Mouse (Mus musculus) hindbrain, postnatal 0 days (tissue): ENCODE results near the gene Zfp790. TPM values are rescaled to one million over a fixed set of nuclear protein-coding genes. Genes with fewer than 3 reads are reported as not detected.
A peak's percentile ranks its signal among the peaks of the same experiment; 100 is the strongest.
"Not testable (repeated sequence)": the region's sequence is repeated elsewhere in the genome, so short reads cannot be mapped to it uniquely, and the experiment has no call there.

Experiments used
- ATAC-seq: fragments of 200-750 bp; cut with Nextera tagmentation; 2 replicates; pipeline ENCODE4 v1.8.0; 2017; ENCODE audit warnings: mild to moderate bottlenecking, moderate TSS enrichment, moderate library complexity
- DNase-seq: peaks from one replicate; pipeline ENCODE4 v3.0.0-alpha.2; 2015; ENCODE audit warnings: low spot score
- H3K27ac ChIP-seq: fragments of 300-500 bp; sonication (generic); 2 replicates; pipeline ENCODE4 v1.5.1; 2014; ENCODE audit warnings: mild to moderate bottlenecking
- H3K27me3 ChIP-seq: fragments of 300-500 bp; sonication (generic); 2 replicates; pipeline ENCODE4 v1.6.1; 2014; ENCODE audit warnings: low read length, mixed read lengths; ENCODE audit not compliant: insufficient read depth
- H3K36me3 ChIP-seq: fragments of 300-500 bp; sonication (generic); 2 replicates; pipeline ENCODE4 v1.6.1; 2014; ENCODE audit warnings: low read length, mixed read lengths; ENCODE audit not compliant: insufficient read depth
- H3K4me1 ChIP-seq: fragments of 300-500 bp; sonication (generic); 2 replicates; pipeline ENCODE4 v1.6.1; 2014; ENCODE audit warnings: antibody characterized with exemption, low read length, mixed read lengths; ENCODE audit not compliant: insufficient read depth
- H3K4me2 ChIP-seq: fragments of 300-500 bp; sonication (generic); 2 replicates; pipeline ENCODE4 v1.6.1; 2014; ENCODE audit warnings: low read depth, mild to moderate bottlenecking, low read length, moderate library complexity, mixed read lengths
- H3K4me3 ChIP-seq: fragments of 300-500 bp; sonication (generic); 2 replicates; pipeline ENCODE4 v1.5.1; 2014; ENCODE audit warnings: low read length
- H3K9ac ChIP-seq: fragments of 300-500 bp; sonication (generic); replicated peaks from 2 replicates; pipeline ENCODE4 v1.6.1; 2014; ENCODE audit warnings: mild to moderate bottlenecking, low read length, moderate library complexity, mixed read lengths
- H3K9me3 ChIP-seq: fragments of 300-500 bp; sonication (generic); 2 replicates; pipeline ENCODE4 v1.6.1; 2016; ENCODE audit warnings: low read length, mixed read lengths
- CTCF ChIP-seq: IDR thresholded peaks from 2 replicates; pipeline ENCODE4 v1.5.1; 2016; ENCODE audit warnings: antibody characterized with exemption, control low read depth, low read depth
- WGBS: fragments of 180-500 bp; shearing (Covaris S2); extraction: QIAGEN DNeasy Blood & Tissue Kit; methylation state at CpG from one replicate; pipeline ENCODE4 v1.1.7; 2014; 5-methylcytosine and 5-hydroxymethylcytosine counted together
- microRNA counts: library from miRNA; unstranded; fragments of <30 nt; microRNA quantifications from one replicate; lab custom pipeline; 2015
- microRNA-seq, 2 experiments: library from miRNA; unstranded; fragments of <30 nt; microRNA quantifications; one replicate each; pipeline ENCODE4; 2016
- polyA plus RNA-seq: library from polyadenylated mRNA; unstranded; fragments of >200 nt; fragmentation: Nextera tagmentation; extraction: Ambion mirVana; gene quantifications from 2 replicates; pipeline ENCODE4 v1.2.1, GENCODE M21; 2015
- total RNA-seq: library from RNA; depleted of rRNA; stranded (reverse); fragments of >200 nt; gene quantifications from 2 replicates; pipeline ENCODE4 v1.2.3, GENCODE M21; 2014; rRNA removed

Gene Zfp790
- total and polyA plus RNA-seq, 2 experiments from 2014 or later: 6.4 to 8.8 TPM

GRCm38 (mm10) chr7:29859532-29860517 is 43.9 kb downstream of the Zfp790 start, which contains the start of gene Zfp420:
Zfp420 (plus strand) TSS chr7:29859979.
- H3K4me1 ChIP-seq: peaks cover 8% of the 10 kb centered on the region
- H3K27me3 ChIP-seq: no peaks in the 10 kb centered on the region
- peak within 1 kb of the TSS; percentile 59 for H3K9ac ChIP-seq
- H3K27ac ChIP-seq: no peak within 1 kb of the TSS; the same call in 1 of the 2 replicates
- WGBS: 5% methylated on average over 32 of the region's 32 CpGs
- H3K9me3 ChIP-seq: no peaks in the 10 kb centered on the region
- H3K4me2 ChIP-seq: peak within 1 kb of the TSS; percentile 69
- no peaks in the 10 kb centered on the region for H3K36me3 ChIP-seq
- peak; percentile 96 for DNase-seq
- H3K4me3 ChIP-seq: peak within 1 kb of the TSS; percentile 71
- ATAC-seq: peak; percentile 98
- TF ChIP-seq CTCF: peak; percentile 53

GRCm38 (mm10) chr7:29861660-29862059 is 45.7 kb downstream of the Zfp790 start:
- Histone ChIP-seq H3K4me2 (no peak overlapping the region), H3K36me3 (no peaks in the 10 kb centered on the region), H3K9ac (no peak overlapping the region), H3K4me1 (peaks cover 8% of the 10 kb centered on the region), H3K27ac (no peak overlapping the region), H3K4me3 (no peak overlapping the region), H3K27me3 (no peaks in the 10 kb centered on the region), H3K9me3 (no peaks in the 10 kb centered on the region)
- 89% methylated on average over 7 of the region's 7 CpGs for WGBS
- peak; percentile 38 for TF ChIP-seq CTCF
- ATAC-seq (no peak), DNase-seq (no peak)

DNA sequence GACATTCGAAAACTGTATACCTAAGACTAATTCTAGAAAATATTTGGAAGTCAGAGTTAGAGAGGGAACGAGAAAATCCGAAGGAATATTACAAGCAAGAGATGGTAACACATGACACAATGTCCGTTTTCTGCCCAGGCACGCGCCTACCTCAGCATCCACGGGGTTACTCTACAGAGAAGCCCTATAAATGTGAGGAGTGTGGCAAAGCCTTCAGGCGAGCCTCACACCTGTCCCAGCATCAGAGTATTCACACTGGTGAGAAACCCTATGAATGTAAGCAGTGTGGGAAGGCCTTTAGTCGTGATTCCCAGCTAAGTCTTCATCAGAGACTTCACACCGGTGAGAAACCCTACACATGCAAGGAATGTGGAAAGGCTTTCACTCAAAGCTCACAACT is 58.3 kb downstream of the Zfp790 start:
- Histone ChIP-seq H3K36me3 (peaks cover 24% of the 10 kb centered on the region), H3K9me3 (peaks cover 17% of the 10 kb centered on the region), H3K4me1 (no peaks in the 10 kb centered on the region), H3K27ac (no peak overlapping the region), H3K4me2 (no peak overlapping the region), H3K27me3 (no peaks in the 10 kb centered on the region), H3K4me3 (no peak overlapping the region), H3K9ac (no peak overlapping the region)
- WGBS: 96% methylated on average over 10 of the region's 10 CpGs
- ATAC-seq (no peak), DNase-seq (no peak)
- no peak for TF ChIP-seq CTCF

DNA sequence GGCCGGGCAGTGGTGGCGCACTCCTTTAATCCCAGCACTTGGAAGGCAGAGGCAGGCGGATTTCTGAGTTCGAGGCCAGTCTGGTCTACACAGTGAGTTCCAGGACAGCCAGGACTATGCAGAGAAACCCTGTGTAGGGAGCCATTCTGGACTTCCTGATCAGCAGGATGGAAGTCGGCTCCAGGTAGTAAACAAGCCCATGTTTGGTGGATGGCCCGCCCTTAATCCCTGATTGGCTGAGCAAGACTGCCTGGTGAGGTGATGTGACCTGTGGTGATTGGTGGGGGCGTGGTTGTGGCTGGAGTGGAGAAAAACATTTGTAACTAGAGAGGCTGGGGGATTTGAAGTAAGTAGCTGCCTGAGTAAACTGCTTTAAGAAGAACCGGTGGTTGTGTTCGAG is 61.6 kb downstream of the Zfp790 start:
- peaks cover 15% of the 10 kb centered on the region for H3K9me3 ChIP-seq
- H3K27me3 ChIP-seq, DNase-seq, H3K4me3 ChIP-seq, H3K27ac ChIP-seq, ATAC-seq, H3K9ac ChIP-seq, H3K4me1 ChIP-seq, H3K4me2 ChIP-seq: not testable (repeated sequence)
- H3K36me3 ChIP-seq: peaks cover 24% of the 10 kb centered on the region
- 93% methylated on average over 9 of the region's 9 CpGs for WGBS

GRCm38 (mm10) chr7:29880056-29880455 is 64.1 kb downstream of the Zfp790 start:
- Histone ChIP-seq H3K36me3 (peaks cover 14% of the 10 kb centered on the region), H3K9me3 (peaks cover 9% of the 10 kb centered on the region), H3K27me3 (no peaks in the 10 kb centered on the region), H3K4me3 (no peak overlapping the region), H3K4me1 (no peaks in the 10 kb centered on the region), H3K9ac (no peak overlapping the region), H3K27ac (no peak overlapping the region), H3K4me2 (no peak overlapping the region)
- ATAC-seq (no peak), DNase-seq (no peak)
- no peak for TF ChIP-seq CTCF
- WGBS: 81% methylated on average over 7 of the region's 7 CpGs

MicroRNA genes within 50 kb of the gene (microRNA counts, 519-probe panel; counts per million panel counts)
- 1,133 counts per million, percentile 14 among the panel's probes with 10 or more counts for microRNA mmu-miR-1964 (lab: Ali Mortazavi, UCI)

Small RNA genes within 50 kb of the gene (microRNA-seq; reads per million reads assigned to microRNA genes)
- 1.6 to 3.6 reads per million in 2 experiments for gene Mir1964

Other genes starting within 250 kb of the Zfp790 start
- gene Catsperg2, start 89.1 kb upstream of the Zfp790 start, total RNA-seq: 0.11 and 0.37 TPM in 2 replicates
- gene Catsperg2, start 89.1 kb upstream of the Zfp790 start, polyA plus RNA-seq: 0.28 and 0.41 TPM in 2 replicates
- 10.7 and 11.4 TPM in 2 replicates for gene Zfp84, start 47.6 kb upstream of the Zfp790 start, total RNA-seq
- 5.8 and 6.5 TPM in 2 replicates for gene Zfp84, start 47.6 kb upstream of the Zfp790 start, polyA plus RNA-seq
- gene Zfp30, start 32.1 kb upstream of the Zfp790 start, total RNA-seq: 10.1 and 11.3 TPM in 2 replicates
- gene Zfp30, start 32.1 kb upstream of the Zfp790 start, polyA plus RNA-seq: 10.8 and 10.9 TPM in 2 replicates
- gene Zfp940, start 37.6 kb downstream of the Zfp790 start, total RNA-seq: 5.3 and 7.4 TPM in 2 replicates
- gene Zfp940, start 37.6 kb downstream of the Zfp790 start, polyA plus RNA-seq: 8.6 and 10.3 TPM in 2 replicates
- gene Zfp420, start 43.9 kb downstream of the Zfp790 start, total RNA-seq: 14.7 and 17.8 TPM in 2 replicates
- gene Zfp420, start 43.9 kb downstream of the Zfp790 start, polyA plus RNA-seq: 12.1 and 14.0 TPM in 2 replicates
- 16.1 and 16.8 TPM in 2 replicates for gene Zfp27, start 90.5 kb downstream of the Zfp790 start, total RNA-seq
- 6.9 and 7.8 TPM in 2 replicates for gene Zfp27, start 90.5 kb downstream of the Zfp790 start, polyA plus RNA-seq
- 5.8 and 6.6 TPM in 2 replicates for gene Zfp383, start 92.1 kb downstream of the Zfp790 start, total RNA-seq
- gene Zfp383, start 92.1 kb downstream of the Zfp790 start, polyA plus RNA-seq: 4.1 and 4.8 TPM in 2 replicates
- gene Zfp74, start 138.0 kb downstream of the Zfp790 start, total RNA-seq: 7.9 and 10.1 TPM in 2 replicates
- 13.1 and 14.6 TPM in 2 replicates for gene Zfp74, start 138.0 kb downstream of the Zfp790 start, polyA plus RNA-seq
- 6.4 and 6.7 TPM in 2 replicates for gene Zfp568, start 167.8 kb downstream of the Zfp790 start, total RNA-seq
- 2.8 and 3.5 TPM in 2 replicates for gene Zfp568, start 167.8 kb downstream of the Zfp790 start, polyA plus RNA-seq
- 8.4 and 10.1 TPM in 2 replicates for gene Zfp14, start 235.3 kb downstream of the Zfp790 start, total RNA-seq
- 5.9 and 6.7 TPM in 2 replicates for gene Zfp14, start 235.3 kb downstream of the Zfp790 start, polyA plus RNA-seq